Mouse (Mus musculus): ENCODE results near the gene Rad17. TPM values are rescaled to one million over a fixed set of nuclear protein-coding genes. Genes with fewer than 3 reads are reported as not detected.
A peak's percentile ranks its signal among the peaks of the same experiment; 100 is the strongest.

Gene Rad17
- total RNA-seq (2021) = 10 to 100 TPM; 13.0 to 13.3 TPM

DNA sequence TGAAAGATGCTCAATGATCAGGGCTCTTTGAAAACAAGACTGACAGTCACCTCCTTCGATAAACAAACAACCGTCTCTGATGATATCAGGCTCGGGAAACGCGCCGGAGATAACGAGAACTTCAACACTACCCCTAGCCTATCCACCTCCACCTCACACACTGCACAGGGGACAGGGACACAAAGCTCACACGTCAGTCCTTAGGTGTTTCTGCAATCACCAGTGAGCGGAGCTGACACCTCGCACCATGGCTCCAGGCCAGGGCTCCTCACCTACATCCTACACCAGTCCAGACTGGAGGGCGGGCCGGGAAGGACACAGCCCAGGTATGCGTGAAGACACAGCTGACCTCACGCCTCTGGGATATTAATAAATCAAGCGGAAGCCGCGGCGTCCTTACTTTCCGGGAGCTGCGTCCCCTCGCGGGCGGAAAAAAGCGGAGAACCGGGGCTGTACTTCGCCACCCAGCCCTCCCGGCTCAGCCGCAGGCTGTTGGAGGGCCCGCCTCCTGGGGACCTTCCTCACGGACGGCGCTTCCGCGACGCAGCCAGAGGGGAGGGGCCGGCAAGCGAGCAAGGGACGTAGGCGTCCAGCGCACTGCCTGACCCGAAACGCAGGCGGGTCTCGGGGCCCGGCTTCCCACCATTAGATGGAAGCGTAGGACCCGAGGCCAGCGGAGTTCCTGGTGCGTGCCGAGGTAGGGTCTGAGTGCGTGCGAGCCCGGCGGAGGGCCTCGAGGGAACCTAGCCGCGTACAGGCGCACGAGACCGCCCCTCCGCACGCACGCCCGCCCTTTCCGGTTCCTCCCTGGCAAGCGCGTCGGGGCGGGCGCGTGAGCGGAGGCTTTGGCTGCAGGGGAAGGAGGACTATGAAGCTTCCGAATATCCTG is at the start of gene Rad17, which contains the start of gene Ak6:
Rad17 (minus strand) TSS at position 502 of the 889 bp plus-strand sequence.
Ak6 (plus strand) TSS at position 430 of the 889 bp plus-strand sequence.
- peak; percentile 88 to 96 for DNase-seq (ENCODE audit: extremely low spot score in 1 of 2, low spot score in 2 of 2)
- intact Hi-C loops (cut with DNase I) = no loop called here

DNA sequence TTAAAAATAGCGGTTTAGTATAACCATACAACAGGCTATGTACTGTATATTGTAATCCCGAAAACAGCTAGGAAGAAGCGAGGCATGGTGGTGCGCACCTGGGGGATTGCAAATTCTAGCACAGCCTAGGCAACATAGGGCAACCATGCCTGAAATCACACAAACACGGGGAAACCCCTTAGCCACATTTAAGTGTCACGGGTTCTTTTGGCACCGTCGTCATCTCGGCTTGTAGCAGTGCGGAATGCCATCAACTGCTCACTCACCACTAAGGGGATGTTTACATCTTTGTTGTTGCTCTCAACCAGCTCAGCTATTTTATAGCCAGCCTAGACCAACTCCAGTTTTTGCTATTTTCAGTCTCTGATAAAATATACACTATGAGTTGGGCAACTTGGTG is 48.0 kb upstream of the Rad17 start:
- no peak for DNase-seq (ENCODE audit: extremely low spot score in 1 of 2, low spot score in 2 of 2)
- intact Hi-C loops (cut with DNase I) = no loop called here

DNA sequence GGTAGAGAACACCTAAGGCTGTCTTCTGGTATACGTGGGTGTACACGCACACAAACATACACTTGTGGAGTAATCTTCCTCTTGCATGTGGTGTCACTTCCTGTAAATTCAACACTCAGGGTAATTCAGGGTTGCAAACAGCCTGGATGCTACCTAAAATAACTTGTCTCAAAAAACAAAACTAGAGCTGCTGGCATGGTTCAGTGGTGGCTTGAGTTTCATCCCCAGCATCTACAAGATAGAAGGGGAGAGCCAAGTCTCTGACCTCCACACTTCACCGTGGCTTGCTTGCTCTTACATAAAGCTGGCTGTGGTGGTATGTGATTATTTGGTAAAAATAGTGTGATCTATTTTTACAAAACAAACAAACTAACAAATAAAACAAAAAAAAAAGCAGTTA is 46.7 kb upstream of the Rad17 start:
- DNase-seq (ENCODE audit: extremely low spot score in 1 of 2, low spot score in 2 of 2) = no peak
- intact Hi-C loops (cut with DNase I) = no loop called here

DNA sequence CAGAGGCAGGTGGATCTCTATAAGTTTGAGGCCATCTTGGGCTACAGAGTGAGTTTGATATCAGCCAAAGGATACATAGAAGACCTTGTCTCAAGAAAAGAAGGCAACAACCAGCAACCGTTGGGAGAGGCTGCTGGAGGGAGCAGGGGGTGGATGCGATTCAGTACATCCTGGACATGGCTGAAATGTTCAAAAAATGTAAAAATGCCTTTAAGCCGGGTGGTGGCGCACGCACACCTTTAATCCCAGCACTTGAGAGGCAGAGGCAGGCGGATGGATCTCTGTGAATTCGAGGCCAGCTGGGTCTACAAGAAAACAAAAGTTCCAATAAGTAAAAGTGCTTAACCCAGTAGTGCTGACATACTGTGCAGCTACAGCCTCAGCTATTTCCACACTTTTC is 36.7 kb upstream of the Rad17 start:
- intact Hi-C loops (cut with DNase I) = no loop called here

DNA sequence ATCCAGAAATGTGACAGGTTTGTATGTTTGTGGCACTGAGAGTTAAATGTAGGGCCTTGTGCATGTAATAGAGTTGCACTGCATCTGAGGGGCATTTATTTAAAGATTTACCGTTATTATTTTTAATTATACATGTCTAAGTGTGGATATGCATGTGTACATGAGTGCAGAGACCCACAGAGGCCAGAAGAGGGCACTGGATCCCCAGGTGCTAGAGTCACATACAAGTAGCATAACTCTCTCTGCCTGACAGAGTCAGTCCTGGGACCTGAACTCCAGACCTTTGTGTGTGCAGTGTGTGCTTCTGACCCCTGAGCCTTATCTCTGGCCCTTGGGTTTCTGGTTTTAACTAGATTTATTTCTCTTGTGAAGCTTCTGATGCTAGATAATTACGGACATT is 33.5 kb upstream of the Rad17 start:
- intact Hi-C loops (cut with DNase I) = no loop called here
- no peak for DNase-seq (ENCODE audit: extremely low spot score in 1 of 2, low spot score in 2 of 2)

More for the DNA sequence above, 36.7 kb upstream of the Rad17 start:
- no peak for DNase-seq (ENCODE audit: extremely low spot score in 1 of 2, low spot score in 2 of 2)

DNA sequence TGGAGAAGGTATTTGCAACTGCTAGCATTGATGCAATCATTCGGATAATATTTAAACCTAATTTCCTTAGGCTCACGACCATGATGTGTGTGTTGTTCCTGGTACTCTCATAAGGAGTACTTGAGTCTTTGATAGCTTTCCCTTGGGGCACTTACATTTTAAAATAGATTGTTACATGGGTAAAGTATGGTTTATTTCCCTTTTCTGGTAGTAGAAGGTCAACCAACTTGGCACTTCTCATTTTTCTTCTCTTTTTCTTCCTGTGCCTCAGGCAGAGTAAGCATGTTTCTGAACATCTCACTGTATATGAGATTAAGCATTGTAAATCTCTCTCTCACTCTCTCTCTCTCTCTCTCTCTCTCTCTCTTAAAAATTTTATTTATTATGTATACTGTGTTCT is 32.0 kb upstream of the Rad17 start:
- intact Hi-C loops (cut with DNase I) = no loop called here
- DNase-seq (ENCODE audit: extremely low spot score in 1 of 2, low spot score in 2 of 2) = no peak

DNA sequence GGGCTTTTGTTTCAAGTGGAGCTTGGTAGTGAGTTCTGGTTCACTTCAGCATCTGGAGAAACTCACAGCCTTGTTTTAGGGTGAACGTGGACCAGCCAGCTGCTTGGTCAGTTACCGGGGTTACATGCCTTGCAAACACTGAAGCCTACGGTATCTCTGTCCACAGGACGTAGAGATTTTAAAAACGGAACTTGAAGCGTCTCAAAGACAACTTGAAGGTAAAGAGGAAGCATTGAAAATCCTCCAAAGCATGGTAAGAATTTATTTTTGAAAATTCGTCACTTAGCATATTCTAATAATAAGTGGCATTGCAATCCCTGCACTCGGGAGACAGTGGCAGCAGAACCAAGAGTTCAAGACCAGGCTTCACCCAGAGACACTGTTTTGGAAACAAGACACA is 30.8 kb upstream of the Rad17 start:
- intact Hi-C loops (cut with DNase I) = no loop called here
- no peak for DNase-seq (ENCODE audit: extremely low spot score in 1 of 2, low spot score in 2 of 2)

DNA sequence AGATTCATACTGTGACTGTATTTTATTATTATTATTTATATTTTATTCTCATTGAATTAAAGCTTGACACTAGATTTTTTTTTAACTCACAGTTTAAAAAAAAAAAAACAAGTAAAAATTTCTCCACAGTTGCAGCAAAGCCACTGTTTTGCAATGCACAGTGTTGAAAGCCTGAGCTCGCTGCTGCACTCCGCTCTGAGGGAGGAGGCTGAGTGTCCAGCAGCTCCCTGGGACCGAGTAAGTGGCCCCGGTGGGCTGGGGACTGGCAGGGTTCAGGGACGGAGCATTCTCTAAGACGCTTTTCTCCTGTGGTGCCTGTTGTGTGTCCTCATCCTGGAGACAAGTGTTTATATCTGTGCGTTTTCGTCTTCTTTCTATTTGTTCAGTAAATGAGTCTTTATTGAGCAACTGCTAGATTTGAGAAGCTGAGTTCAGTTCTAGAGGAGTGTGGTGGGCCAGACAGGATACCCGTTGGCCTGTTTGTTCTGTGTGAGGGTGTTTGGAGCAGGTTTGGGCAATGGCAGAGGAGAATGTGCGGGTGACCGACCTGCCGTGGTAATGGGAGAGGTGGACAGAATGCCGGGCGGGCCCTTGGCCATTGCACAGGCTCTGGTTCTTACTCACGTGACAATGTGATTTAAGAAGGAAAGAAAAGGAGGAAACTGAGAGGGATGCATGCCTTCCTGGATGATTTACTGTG is 25.2 kb upstream of the Rad17 start:
- no peak for DNase-seq (ENCODE audit: extremely low spot score in 1 of 2, low spot score in 2 of 2)
- intact Hi-C loops (cut with DNase I) = no loop called here

DNA sequence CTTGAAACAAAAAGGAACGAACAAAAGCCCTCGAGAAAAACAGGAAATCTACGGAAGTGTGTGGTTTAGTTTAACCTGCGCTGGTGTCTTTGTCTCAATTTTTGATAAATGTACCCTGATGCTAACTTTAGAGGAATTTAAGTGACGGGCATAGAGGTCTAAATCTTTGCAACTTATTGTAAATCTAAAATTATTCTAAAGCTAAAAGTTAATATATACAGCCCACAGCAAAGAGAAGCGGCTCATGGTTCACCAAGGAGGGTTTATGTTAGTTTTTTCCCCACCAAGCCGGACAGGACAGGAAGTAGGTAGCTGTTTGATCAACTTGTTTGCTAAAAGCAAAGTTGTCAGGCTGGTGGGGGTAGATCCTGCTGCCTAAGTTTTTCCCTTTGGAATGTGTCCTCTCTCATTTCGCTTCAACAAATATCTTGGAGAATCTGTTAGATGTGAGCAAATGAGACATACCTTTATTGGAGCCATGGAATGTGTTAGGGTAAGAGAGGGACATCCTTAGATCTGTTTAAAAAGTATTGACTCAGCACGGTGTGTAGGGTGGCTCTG is 19.4 kb upstream of the Rad17 start:
- intact Hi-C loops (cut with DNase I) = no loop called here
- no peak for DNase-seq (ENCODE audit: extremely low spot score in 1 of 2, low spot score in 2 of 2)

DNA sequence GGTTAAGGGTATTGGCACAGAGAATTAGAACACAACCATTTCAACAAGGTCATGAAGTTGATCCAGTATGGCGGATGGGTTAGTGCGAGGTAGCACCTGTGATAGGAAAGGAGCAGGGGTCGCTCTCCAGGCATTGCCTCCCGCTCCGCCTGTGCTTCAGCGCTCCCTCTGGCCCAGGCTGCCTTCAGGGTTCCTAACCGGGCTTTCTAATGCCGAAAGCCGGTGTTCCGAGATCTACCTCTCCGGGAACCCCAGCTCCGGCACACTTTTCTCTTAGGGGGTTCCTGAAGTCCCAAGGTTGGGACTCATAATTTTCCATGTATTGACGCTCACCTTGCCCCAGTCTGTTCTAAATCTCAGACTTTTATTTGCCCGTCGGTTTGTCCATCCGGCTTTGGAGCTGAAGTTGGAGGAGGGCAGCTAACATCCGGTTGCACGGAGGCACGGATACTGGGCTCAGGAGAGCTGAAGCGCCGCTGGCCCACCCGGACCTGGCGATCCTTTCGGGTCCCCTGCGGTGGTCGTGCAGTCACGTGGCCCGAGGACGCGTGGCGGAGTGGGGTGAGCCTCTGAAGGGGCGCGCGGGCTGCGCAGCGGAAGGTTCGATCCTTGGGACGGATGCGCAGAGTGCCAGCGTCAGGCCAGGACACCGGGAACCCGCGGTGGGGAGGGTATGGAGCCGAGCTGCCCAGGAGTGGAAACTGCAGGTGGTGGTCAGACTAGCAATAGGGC is 18.6 kb upstream of the Rad17 start, which contains the start of gene Ccdc125:
Ccdc125 (plus strand) TSS at position 427 of the 732 bp plus-strand sequence.
- peak in 1 of 2 experiments; percentile 49 for DNase-seq (ENCODE audit: extremely low spot score in 1 of 2, low spot score in 2 of 2)
- intact Hi-C loops (cut with DNase I) = no loop called here

DNA sequence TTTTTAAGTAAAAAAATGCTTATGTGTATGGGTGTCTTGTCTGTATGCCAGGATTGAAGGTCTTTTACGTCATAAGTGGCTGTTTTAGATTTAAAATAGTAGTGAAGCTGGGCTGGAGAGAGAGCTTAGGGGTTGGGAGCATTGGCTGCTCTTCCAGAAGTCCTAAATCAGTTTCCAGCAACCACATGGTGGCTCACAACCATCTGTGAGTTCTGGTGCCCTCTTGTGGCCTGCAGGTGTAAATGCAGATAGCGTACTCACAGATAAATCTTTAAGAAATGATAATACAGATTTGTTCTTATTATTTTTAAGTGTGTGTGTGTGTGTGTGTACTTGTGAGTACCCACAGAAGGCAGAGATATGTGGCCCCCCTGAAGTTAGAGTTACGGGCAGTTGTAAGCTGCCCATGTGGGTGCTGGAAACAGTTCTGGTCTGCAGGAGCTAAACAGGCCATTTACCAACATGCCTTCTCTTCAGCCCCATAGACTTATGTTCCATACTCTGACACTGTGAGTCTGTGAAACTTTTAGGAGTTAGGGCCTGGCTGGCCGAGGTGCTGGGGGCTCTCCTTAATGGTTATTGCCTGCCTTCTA is 9.1 kb upstream of the Rad17 start:
- intact Hi-C loops (cut with DNase I) = no loop called here
- peak; percentile 42 to 55 for DNase-seq (ENCODE audit: extremely low spot score in 1 of 2, low spot score in 2 of 2)

DNA sequence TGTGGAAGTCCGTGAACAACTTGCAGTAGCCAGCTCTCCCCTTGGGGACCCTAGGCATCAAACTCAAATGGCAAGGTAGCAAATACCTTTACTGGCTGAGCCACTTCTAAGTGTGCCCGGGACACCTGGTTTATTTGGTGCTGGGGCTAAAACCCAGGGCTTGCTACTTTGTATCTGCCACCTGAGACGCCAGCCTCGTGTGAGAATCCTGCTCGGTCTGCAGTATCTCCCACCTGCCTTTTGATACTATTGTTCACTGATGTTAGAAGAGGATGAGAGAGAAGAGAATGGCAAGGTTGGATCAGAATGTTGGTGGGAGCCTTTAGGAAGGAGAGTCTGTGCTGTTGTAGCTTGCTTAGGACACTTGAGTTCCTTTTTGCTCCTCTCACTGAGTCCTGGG is 7.2 kb upstream of the Rad17 start:
- DNase-seq (ENCODE audit: extremely low spot score in 1 of 2, low spot score in 2 of 2) = no peak
- intact Hi-C loops (cut with DNase I) = no loop called here

DNA sequence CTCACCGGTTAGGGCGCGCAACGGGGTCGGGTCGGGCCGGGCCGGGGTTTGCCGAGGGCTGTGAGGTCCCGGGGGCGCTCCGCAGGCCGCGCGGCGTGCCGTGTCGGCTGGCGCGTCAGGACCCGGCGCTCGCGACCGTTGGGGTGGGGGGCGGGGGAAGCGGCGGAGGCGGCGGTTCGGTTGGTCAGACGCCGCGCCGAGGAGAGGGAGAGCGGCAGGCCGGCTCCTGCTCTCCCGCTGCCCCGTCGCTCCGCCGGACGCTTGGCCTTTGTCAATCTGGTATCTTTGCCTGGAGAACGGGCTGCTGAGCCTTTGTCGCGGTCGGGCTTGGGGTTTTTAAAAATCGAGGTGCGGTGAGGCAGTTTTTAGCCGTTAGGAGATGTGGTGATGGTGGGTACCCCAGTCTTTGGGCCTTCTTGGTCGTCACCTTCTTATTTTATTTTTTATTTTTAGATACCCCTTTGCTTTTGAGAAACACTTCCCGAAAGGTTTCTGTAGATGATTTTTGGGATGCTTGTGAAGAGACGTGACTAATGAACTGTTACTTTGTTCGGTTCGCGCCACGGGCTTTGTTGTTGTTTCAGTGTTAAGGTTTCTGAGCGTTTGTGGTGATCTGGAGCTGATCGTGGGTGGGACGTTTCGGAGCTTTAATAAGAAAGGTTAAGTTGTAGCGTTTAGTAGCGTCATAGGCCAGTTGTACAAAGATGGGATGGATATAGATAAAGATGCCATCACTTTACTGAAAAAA is 762 bp upstream of the Rad17 start, which contains the start of gene Taf9:
Taf9 (plus strand) TSS at position 141 of the 748 bp plus-strand sequence.
- no peak for DNase-seq (ENCODE audit: extremely low spot score in 1 of 2, low spot score in 2 of 2)
- intact Hi-C loops (cut with DNase I) = no loop called here

DNA sequence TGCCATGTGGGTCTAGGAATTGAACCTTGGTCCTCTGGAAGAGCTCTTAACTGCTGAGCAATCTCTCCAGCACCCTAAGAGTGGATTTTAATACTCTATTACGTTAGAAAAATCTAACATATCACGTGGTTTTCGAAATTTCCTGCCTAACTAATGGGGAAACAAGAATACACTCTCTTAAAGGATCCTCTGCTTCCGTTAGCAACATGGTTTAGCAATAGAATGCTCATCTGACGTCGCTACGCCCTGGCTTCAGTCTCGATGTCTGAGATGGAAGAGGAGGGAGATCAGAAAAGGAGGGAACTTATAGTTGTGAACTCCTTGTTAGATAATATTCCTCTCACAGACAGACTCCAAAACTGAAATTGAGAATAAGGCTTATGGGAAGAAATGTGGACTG is 2.6 kb downstream of the Rad17 start:
- no peak for DNase-seq (ENCODE audit: extremely low spot score in 1 of 2, low spot score in 2 of 2)
- intact Hi-C loops (cut with DNase I) = no loop called here

DNA sequence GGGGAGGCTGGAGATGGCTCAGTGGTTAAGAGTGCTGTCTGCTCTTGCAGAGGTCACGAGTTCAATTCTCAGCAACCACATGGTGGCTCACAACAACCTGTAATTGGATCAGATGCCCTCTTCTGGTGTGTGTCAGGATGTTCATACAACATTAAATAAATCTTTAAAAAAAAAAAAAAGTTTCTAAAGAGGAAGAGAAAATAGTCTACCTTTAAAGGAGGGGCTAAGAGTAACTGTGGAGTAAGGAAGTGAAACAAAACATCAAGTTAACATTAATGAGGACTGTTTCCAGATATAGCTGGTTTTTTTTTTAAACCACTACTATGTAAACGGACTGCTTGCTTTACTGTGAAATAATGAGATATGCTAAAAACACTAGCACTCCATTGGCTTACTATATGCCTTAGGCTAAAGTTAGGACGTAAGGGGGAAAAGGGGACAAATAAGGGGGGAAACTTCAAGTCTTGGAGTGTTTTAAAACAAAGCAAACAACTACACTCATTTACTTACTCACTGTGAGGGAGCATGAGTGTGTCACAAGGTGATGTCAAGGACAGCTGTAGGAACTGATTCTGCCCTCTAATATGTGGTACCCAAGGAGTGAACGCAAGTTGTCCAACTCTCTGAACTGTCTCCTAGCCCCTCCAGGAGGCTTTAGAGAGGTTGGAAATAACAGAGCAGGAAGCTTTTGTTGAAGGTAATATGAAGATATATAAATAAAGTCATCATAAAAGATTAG is 8.2 kb downstream of the Rad17 start:
- DNase-seq (ENCODE audit: extremely low spot score in 1 of 2, low spot score in 2 of 2) = no peak
- intact Hi-C loops (cut with DNase I) = loop anchor here (5.0 kb wide), 1 partner anchor 75 kb away; no protein-coding TSS in a partner anchor

DNA sequence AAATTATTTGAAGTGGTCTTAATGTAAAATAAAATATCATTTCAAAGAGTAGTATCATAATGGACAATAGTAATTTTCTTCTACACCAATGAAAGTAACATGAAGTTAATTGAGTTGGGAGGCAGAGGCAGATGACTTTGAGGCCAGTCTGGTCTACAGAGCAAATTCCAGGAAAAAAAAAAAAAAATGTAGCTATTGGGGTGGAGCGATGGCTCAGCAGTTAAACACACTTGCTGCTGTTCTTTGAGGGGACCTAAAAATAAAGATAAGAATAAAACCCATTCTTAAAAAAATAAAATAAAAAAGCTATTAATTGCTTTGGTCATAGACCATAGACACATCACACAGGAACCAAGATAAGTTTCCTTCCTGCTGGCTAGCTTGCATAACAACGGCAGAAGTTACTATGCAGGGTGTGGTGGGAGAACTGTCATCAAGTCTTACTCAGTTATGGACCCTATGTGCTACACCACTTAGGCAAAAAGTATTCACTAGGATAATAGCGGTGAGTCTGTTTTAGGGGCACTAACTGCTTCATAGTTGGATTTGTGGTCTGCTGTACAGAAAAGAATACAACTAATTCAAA is 16.7 kb downstream of the Rad17 start:
- DNase-seq (ENCODE audit: extremely low spot score in 1 of 2, low spot score in 2 of 2) = no peak
- intact Hi-C loops (cut with DNase I) = loop anchor here (5.0 to 10.0 kb wide), 3 partner anchors 157 to 559 kb away; no protein-coding TSS in a partner anchor

DNA sequence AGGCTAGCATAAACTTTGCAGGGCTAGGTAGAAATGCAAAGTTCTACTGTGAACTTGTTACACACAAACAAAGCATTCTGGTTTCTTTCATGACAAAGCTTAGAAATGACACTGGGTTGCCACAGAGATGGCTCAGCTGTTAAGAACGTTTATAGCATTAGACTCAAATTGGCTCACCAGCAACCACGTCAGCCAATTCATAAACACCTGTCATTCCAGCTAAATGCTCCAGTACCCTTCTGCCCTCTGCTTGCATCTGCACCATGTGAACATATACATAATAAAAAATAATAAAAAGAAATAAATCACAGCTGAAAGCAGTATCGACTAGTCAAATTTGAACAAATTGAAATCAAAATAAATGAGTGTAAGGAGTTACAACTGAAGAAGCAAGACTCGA is 28.6 kb downstream of the Rad17 start:
- no peak for DNase-seq (ENCODE audit: extremely low spot score in 1 of 2, low spot score in 2 of 2)
- intact Hi-C loops (cut with DNase I) = no loop called here
